Mouse (Mus musculus) megakaryocyte progenitor cell, adult 5-6 weeks (primary cell): ENCODE results near the gene 6820408C15Rik. TPM values are rescaled to one million over a fixed set of nuclear protein-coding genes. Genes with fewer than 3 reads are reported as not detected.
"Not testable (repeated sequence)": the region's sequence is repeated elsewhere in the genome, so short reads cannot be mapped to it uniquely, and the experiment has no call there.

ENCODE experiments used
- ATAC-seq: replicated peaks from 2 replicates; pipeline ENCODE4 v1.8.0; 2016; ENCODE audit warnings: mild to moderate bottlenecking, moderate TSS enrichment, inconsistent platforms; ENCODE audit not compliant: poor library complexity
- total RNA-seq, 2 experiments: library from RNA; stranded (forward) in 1 of 2; stranded (reverse) in 1 of 2; fragments of 157-497, 149-512 nt in 1 of 2; fragments of 200-1000 nt in 1 of 2; gene quantifications; 2 replicates each; pipeline versions ENCODE4 v1.2.3 to v1.2.4; 2015 to 2017

Gene 6820408C15Rik
- total RNA-seq, 2 experiments from 2014 or later = 0.29 TPM; not detected in 1

- no peak for ATAC-seq
Measured at GRCm38 (mm10) chr2:152410971-152411371, 4.4 kb upstream of the 6820408C15Rik start.

- no peak for ATAC-seq
Measured at GRCm38 (mm10) chr2:152411471-152411870, 3.9 kb upstream of the 6820408C15Rik start.

GRCm38 (mm10) chr2:152412526-152413157 lies 2.7 kb upstream of the 6820408C15Rik start:
- no peak for ATAC-seq

- ATAC-seq = 0 out of 2 replicates have a peak, but pooled peaks have one; percentile 19
Measured at GRCm38 (mm10) chr2:152413158-152413764, 2.1 kb upstream of the 6820408C15Rik start.

GRCm38 (mm10) chr2:152413765-152414584 lies 1.4 kb upstream of the 6820408C15Rik start:
- peak; percentile 27 for ATAC-seq

GRCm38 (mm10) chr2:152414591-152415165 lies 709 bp upstream of the 6820408C15Rik start, which contains the start of gene Zcchc3:
Zcchc3 (minus strand) TSS chr2:152415027.
- ATAC-seq = peak; percentile 89

GRCm38 (mm10) chr2:152415786-152416185 lies 399 bp downstream of the 6820408C15Rik start:
- ATAC-seq = no peak

- no peak for ATAC-seq
Measured at GRCm38 (mm10) chr2:152427493-152427892, 12.1 kb downstream of the 6820408C15Rik start.

- not testable (repeated sequence) for ATAC-seq
Measured at GRCm38 (mm10) chr2:152428481-152428880, 13.1 kb downstream of the 6820408C15Rik start.

GRCm38 (mm10) chr2:152436405-152436901 lies 21.1 kb downstream of the 6820408C15Rik start:
- ATAC-seq = no peak

- ATAC-seq = peak; percentile 96
Measured at GRCm38 (mm10) chr2:152436983-152437860, 21.8 kb downstream of the 6820408C15Rik start.

GRCm38 (mm10) chr2:152438963-152439362 lies 23.6 kb downstream of the 6820408C15Rik start:
- ATAC-seq = peak; percentile 54

- no peak for ATAC-seq
Measured at GRCm38 (mm10) chr2:152439833-152440232, 24.4 kb downstream of the 6820408C15Rik start.

- no peak for ATAC-seq
Measured at GRCm38 (mm10) chr2:152442322-152442721, 26.9 kb downstream of the 6820408C15Rik start.

GRCm38 (mm10) chr2:152443281-152443680 lies 27.9 kb downstream of the 6820408C15Rik start:
- no peak for ATAC-seq

- peak; percentile 69 for ATAC-seq
Measured at GRCm38 (mm10) chr2:152446642-152447041, 31.3 kb downstream of the 6820408C15Rik start.

- ATAC-seq = no peak
Measured at GRCm38 (mm10) chr2:152447461-152447860, 32.1 kb downstream of the 6820408C15Rik start.

GRCm38 (mm10) chr2:152450241-152450640 lies 34.9 kb downstream of the 6820408C15Rik start:
- ATAC-seq = peak; percentile 81

GRCm38 (mm10) chr2:152452101-152452781 lies 36.9 kb downstream of the 6820408C15Rik start:
- ATAC-seq = no peak
